In the genomic region with DNA sequence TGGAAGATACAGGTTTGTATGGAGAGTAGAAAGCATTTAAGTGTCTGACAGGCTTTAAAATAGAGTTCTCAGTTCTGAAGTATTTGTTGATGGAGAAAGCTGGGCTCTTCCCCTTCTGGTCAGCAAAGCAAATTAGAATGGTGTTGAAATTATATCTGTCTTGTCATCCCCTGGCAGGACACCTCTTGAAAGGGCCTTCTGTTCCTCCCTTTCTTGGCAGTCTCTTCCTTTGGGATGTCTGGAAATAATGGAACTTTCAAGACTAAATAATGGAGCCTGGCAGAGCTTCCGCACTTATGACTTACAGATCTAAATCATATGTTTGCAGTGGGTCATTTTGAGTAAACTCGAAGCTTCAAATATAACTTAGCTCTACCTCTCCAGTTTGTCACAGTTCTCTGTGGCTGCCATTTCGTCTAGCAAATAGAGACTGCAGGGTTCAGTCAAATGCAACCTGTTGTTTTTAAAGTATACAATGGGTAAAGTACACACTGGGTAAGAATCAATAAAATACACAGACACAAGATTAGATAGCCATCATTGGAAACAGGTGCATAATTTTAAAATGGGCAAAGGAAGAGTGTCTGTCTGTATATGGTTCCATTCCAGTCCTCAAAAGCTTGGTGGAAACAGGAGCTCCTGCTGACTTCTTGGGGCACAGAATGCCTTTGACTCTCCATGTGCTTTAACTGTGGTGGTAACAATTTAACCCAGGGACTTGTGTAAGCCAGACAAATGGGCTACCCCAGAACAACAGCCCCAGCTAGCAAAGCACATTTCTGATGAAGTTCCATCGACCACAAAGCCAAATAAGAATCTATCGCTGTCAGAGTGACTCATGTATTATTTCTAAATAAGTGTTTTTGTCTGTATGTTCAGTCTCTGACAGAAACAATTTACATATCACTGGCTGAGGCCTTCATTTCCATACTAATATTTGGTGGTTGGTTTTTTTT, we compare ENCODE assay signal across 14 mouse cellular contexts.
A peak's percentile ranks its signal among the peaks of the same experiment; 100 is the strongest.
DNase-seq lines count a peak whose midpoint lies in the region; ATAC-seq and TF ChIP-seq lines count a peak whose summit lies in the region.
"Had no signal": no experiment of that assay in that cellular context is flagged by ENCODE, and none has a peak within 500 bp of the region (broad histone marks: within the 10 kb centered on the region; RNA-seq: fewer than 3 reads in every experiment).

No protein-coding gene starts in this region.

- no peak overlapping the region for H3K4me2 ChIP-seq in liver, embryonic 12.5 days
- H3K4me2 ChIP-seq: embryonic facial prominence, embryonic 12.5 days; hindbrain, embryonic 14.5 days had no signal

- H3K27me3 ChIP-seq in liver, adult 2 months (ENCODE audit: control insufficient read depth, insufficient read depth, low read length): no peaks in the 10 kb centered on the region
- no peaks in the 10 kb centered on the region for H3K27me3 ChIP-seq in liver, embryonic 12.5 days (replicated peaks)
- H3K27me3 ChIP-seq in heart, adult 2 months (ENCODE audit: control insufficient read depth, insufficient read depth, low read length): no peaks in the 10 kb centered on the region
- H3K27me3 ChIP-seq: CH12.LX; embryonic facial prominence, embryonic 12.5 days had no signal

- no peak for TF ChIP-seq CTCF in liver, adult 2 months (IDR thresholded peaks at IDR 0.05; ENCODE audit: low read depth, low read length)
- TF ChIP-seq CTCF in heart, adult 2 months (IDR thresholded peaks at IDR 0.05): no peak

- H3K79me2 ChIP-seq in liver, adult 2 months (ENCODE audit: control insufficient read depth, insufficient read depth, low read length): no peaks in the 10 kb centered on the region
- H3K79me2 ChIP-seq in heart, adult 2 months (replicated peaks; ENCODE audit: control insufficient read depth, insufficient read depth, low read length): no peaks in the 10 kb centered on the region

- H3K27ac ChIP-seq in liver, adult 2 months (replicated peaks; ENCODE audit: insufficient read depth, low read depth, low read length): peak overlapping the region; percentile 91
- H3K27ac ChIP-seq in liver, embryonic 12.5 days: no peak overlapping the region
- H3K27ac ChIP-seq in heart, adult 2 months: no peak overlapping the region
- H3K27ac ChIP-seq: embryonic facial prominence, embryonic 12.5 days; hindbrain, embryonic 14.5 days had no signal

- TF ChIP-seq POLR2A in liver, adult 2 months (IDR thresholded peaks at IDR 0.05; ENCODE audit: extremely low read depth, insufficient read depth, low read length): no peak
- TF ChIP-seq POLR2A in heart, adult 2 months (IDR thresholded peaks at IDR 0.05; ENCODE audit: insufficient read depth, low read depth, low read length): no peak

- no peaks in the 10 kb centered on the region for H3K36me3 ChIP-seq in liver, adult 2 months (ENCODE audit: control insufficient read depth, insufficient read depth, low read length)
- H3K36me3 ChIP-seq in liver, embryonic 12.5 days: no peaks in the 10 kb centered on the region
- H3K36me3 ChIP-seq in heart, adult 2 months (ENCODE audit: control insufficient read depth, insufficient read depth, low read length): no peaks in the 10 kb centered on the region
- H3K36me3 ChIP-seq: embryonic facial prominence, embryonic 12.5 days had no signal

- TF ChIP-seq EP300 in heart, adult 2 months (IDR thresholded peaks at IDR 0.05; ENCODE audit: insufficient read depth, low read depth, low read length): no peak

- peak; percentile 86 for DNase-seq in liver, adult 2 months (ENCODE audit: extremely low read depth, low read depth, low spot score)
- DNase-seq in 416B (ENCODE audit: low read depth): peak; percentile 5
- DNase-seq in NIH3T3 (ENCODE audit: low read depth): peak; percentile 43
- DNase-seq in lung, postnatal 14 days: peak; percentile 3
- DNase-seq in layer of hippocampus, postnatal 36 days: no peak
- DNase-seq in heart, adult 2 months: no peak
- DNase-seq: cerebellum, adult 11 months; heart, postnatal 10 days; kidney, adult 9 months; thymus, adult 18-20 months had no signal

- H3K9me3 ChIP-seq in liver, embryonic 12.5 days (replicated peaks): no peaks in the 10 kb centered on the region
- H3K9me3 ChIP-seq: embryonic facial prominence, embryonic 12.5 days had no signal

- WGBS in liver, adult 2 months: 22% methylated on average over 5 of the region's 5 CpGs
- 60% methylated on average over 5 of the region's 5 CpGs for WGBS in liver, embryonic 12.5 days (ENCODE audit: insufficient replicate concordance)
- 83% methylated on average over 5 of the region's 5 CpGs for WGBS in heart, adult 2 months

- no peak overlapping the region for H3K4me3 ChIP-seq in liver, adult 2 months (ENCODE audit: insufficient read depth, low read depth, low read length)
- no peak overlapping the region for H3K4me3 ChIP-seq in liver, embryonic 12.5 days
- H3K4me3 ChIP-seq in heart, adult 2 months: no peak overlapping the region
- H3K4me3 ChIP-seq: embryonic facial prominence, embryonic 12.5 days had no signal

- H3K9ac ChIP-seq in liver, adult 2 months (ENCODE audit: low read depth, low read length): no peak overlapping the region
- no peak overlapping the region for H3K9ac ChIP-seq in liver, embryonic 12.5 days
- H3K9ac ChIP-seq in heart, adult 2 months (ENCODE audit: low read depth, low read length): no peak overlapping the region
- H3K9ac ChIP-seq: embryonic facial prominence, embryonic 12.5 days; hindbrain, embryonic 14.5 days had no signal

- intact Hi-C loops in heart, adult 2 months (cut with DNase I): no loop called here

- ATAC-seq in liver, embryonic 12.5 days: no peak

- H3K4me1 ChIP-seq in liver, adult 2 months (ENCODE audit: control insufficient read depth, insufficient read depth, low read length): peaks cover 13% of the 10 kb centered on the region
- peaks cover 5% of the 10 kb centered on the region; the same call in 1 of the 2 replicates for H3K4me1 ChIP-seq in liver, embryonic 12.5 days
- no peaks in the 10 kb centered on the region; the same call in none of the 2 replicates for H3K4me1 ChIP-seq in heart, adult 2 months (ENCODE audit: control insufficient read depth, insufficient read depth, low read length)
- H3K4me1 ChIP-seq: embryonic facial prominence, embryonic 12.5 days had no signal

Comparison
In these comparisons a context has a peak if more than half of its experiments do, and no peak if none do; other contexts are left out.
1. DNase-seq: peak in liver, adult 2 months (single experiment), 416B (single experiment), NIH3T3 (single experiment) and lung, postnatal 14 days (single experiment); none in layer of hippocampus, postnatal 36 days (0 of 2) and heart, adult 2 months (0 of 2).